Mouse (Mus musculus): Measurements from ENCODE around the gene Tmem59l. TPM values are rescaled to one million over a fixed set of nuclear protein-coding genes. Genes with fewer than 3 reads are reported as not detected.
"Not testable (repeated sequence)": the region's sequence is repeated elsewhere in the genome, so short reads cannot be mapped to it uniquely, and the experiment has no call there.

Gene Tmem59l
- total RNA-seq (2021), result 4.6 and 5.6 TPM in 2 replicates
- long read RNA-seq, experiment 1, transcript Tmem59l-201 (8 exons, 1,491 nt), result major isoform, 17 of 20 reads
- long read RNA-seq, experiment 1, partial matches to known transcripts, result 2 of 20 reads
- long read RNA-seq, experiment 1, other reads (novel, unspliced or antisense), result 1 of 20 reads
- long read RNA-seq, experiment 2, transcript Tmem59l-201 (8 exons, 1,491 nt), result major isoform, 10 of 10 reads
- long read RNA-seq, experiment 2, partial matches to known transcripts, result 0 of 10 reads
- long read RNA-seq, experiment 2, other reads (novel, unspliced or antisense), result 0 of 10 reads

GRCm38 (mm10) chr8:70486941-70487520, at the start of gene Tmem59l:
Gene Tmem59l, minus strand, starts transcription at chr8:70487358.
- no peak for DNase-seq

GRCm38 (mm10) chr8:70535701-70536100, 48.5 kb upstream of the Tmem59l start:
- DNase-seq, result no peak

GRCm38 (mm10) chr8:70535221-70535620, 48.1 kb upstream of the Tmem59l start:
- no peak for DNase-seq

GRCm38 (mm10) chr8:70534281-70534680, 47.1 kb upstream of the Tmem59l start:
- DNase-seq, result no peak

- DNase-seq, result no peak
Observed at GRCm38 (mm10) chr8:70530314-70530713, 43.2 kb upstream of the Tmem59l start.

- peak; percentile 65 for DNase-seq
Observed at GRCm38 (mm10) chr8:70529741-70530161, 42.6 kb upstream of the Tmem59l start.

GRCm38 (mm10) chr8:70529299-70529698, 42.1 kb upstream of the Tmem59l start:
- DNase-seq, result no peak

- no peak for DNase-seq
Observed at GRCm38 (mm10) chr8:70528182-70528797, 41.1 kb upstream of the Tmem59l start.

- DNase-seq, result peak; percentile 98
Observed at GRCm38 (mm10) chr8:70527512-70528181, 40.5 kb upstream of the Tmem59l start, which contains the start of the genes Fkbp8 and Kxd1. Gene Fkbp8, plus strand, starts transcription at chr8:70527724. Gene Kxd1, minus strand, starts transcription at chr8:70527956.

GRCm38 (mm10) chr8:70527111-70527511, 40.0 kb upstream of the Tmem59l start:
- no peak for DNase-seq

GRCm38 (mm10) chr8:70522592-70523403, 35.6 kb upstream of the Tmem59l start:
- DNase-seq, result peak; percentile 97

- DNase-seq, result no peak
Observed at GRCm38 (mm10) chr8:70519606-70520005, 32.4 kb upstream of the Tmem59l start.

GRCm38 (mm10) chr8:70519043-70519442, 31.9 kb upstream of the Tmem59l start:
- DNase-seq, result no peak

GRCm38 (mm10) chr8:70517940-70518643, 30.9 kb upstream of the Tmem59l start:
- no peak for DNase-seq

GRCm38 (mm10) chr8:70513441-70513840, 26.3 kb upstream of the Tmem59l start:
- DNase-seq, result peak; percentile 77

- DNase-seq, result no peak
Observed at GRCm38 (mm10) chr8:70512253-70512903, 25.2 kb upstream of the Tmem59l start.

GRCm38 (mm10) chr8:70511770-70512169, 24.6 kb upstream of the Tmem59l start:
- DNase-seq, result no peak

GRCm38 (mm10) chr8:70511174-70511573, 24.0 kb upstream of the Tmem59l start:
- DNase-seq, result not testable (repeated sequence)

- peak; percentile 98 for DNase-seq
Observed at GRCm38 (mm10) chr8:70510228-70510915, 23.2 kb upstream of the Tmem59l start, which contains the start of gene Uba52. Gene Uba52, minus strand, starts transcription at chr8:70510801.

Data from adrenal gland, postnatal 14 days (tissue).